Mouse (Mus musculus) subcutaneous adipose tissue, adult 2 months (tissue): Measurements from ENCODE around the gene Epha4. TPM values are rescaled to one million over a fixed set of nuclear protein-coding genes. Genes with fewer than 3 reads are reported as not detected.

Source experiments
- polyA plus RNA-seq: library from polyadenylated mRNA; depleted of rRNA; stranded (reverse); fragments of >200 nt; gene quantifications from 2 replicates; pipeline ENCODE4 v1.2.3, GENCODE M21; 2012; ENCODE audit warnings: low replicate concordance; rRNA removed

The Epha4 gene
- polyA plus RNA-seq, result 4.7 and 10.5 TPM in 2 replicates

GRCm38 (mm10) chr1:77514963-77515650 is at the start of gene Epha4:
Gene Epha4 (minus strand): TSS chr1:77515088.

